Mouse (Mus musculus): ENCODE measurements around the gene Frmd4b.

The Frmd4b gene

GRCm38 (mm10) chr6:97519553-97519952 is 97.8 kb downstream of the Frmd4b start:
- DNase-seq (ENCODE audit: low spot score): no peak

- DNase-seq (ENCODE audit: low spot score): no peak
Measured at GRCm38 (mm10) chr6:97518467-97518866, 98.9 kb downstream of the Frmd4b start.

- DNase-seq (ENCODE audit: low spot score): no peak
Measured at GRCm38 (mm10) chr6:97517616-97518235, 99.6 kb downstream of the Frmd4b start.

- DNase-seq (ENCODE audit: low spot score): no peak
Measured at GRCm38 (mm10) chr6:97516941-97517340, 100.4 kb downstream of the Frmd4b start.

- no peak for DNase-seq (ENCODE audit: low spot score)
Measured at GRCm38 (mm10) chr6:97510771-97511170, 106.6 kb downstream of the Frmd4b start.

GRCm38 (mm10) chr6:97509434-97509833 is 107.9 kb downstream of the Frmd4b start:
- DNase-seq (ENCODE audit: low spot score): no peak

GRCm38 (mm10) chr6:97508480-97508879 is 108.9 kb downstream of the Frmd4b start:
- DNase-seq (ENCODE audit: low spot score): no peak

GRCm38 (mm10) chr6:97507893-97508292 is 109.4 kb downstream of the Frmd4b start:
- no peak for DNase-seq (ENCODE audit: low spot score)

- DNase-seq (ENCODE audit: low spot score): peak; percentile 38
Measured at GRCm38 (mm10) chr6:97506141-97506650, 111.1 kb downstream of the Frmd4b start.

- DNase-seq (ENCODE audit: low spot score): no peak
Measured at GRCm38 (mm10) chr6:97504673-97505072, 112.7 kb downstream of the Frmd4b start.

GRCm38 (mm10) chr6:97501000-97501399 is 116.3 kb downstream of the Frmd4b start:
- no peak for DNase-seq (ENCODE audit: low spot score)

- no peak for DNase-seq (ENCODE audit: low spot score)
Measured at GRCm38 (mm10) chr6:97500246-97500645, 117.1 kb downstream of the Frmd4b start.

- DNase-seq (ENCODE audit: low spot score): no peak
Measured at GRCm38 (mm10) chr6:97496002-97496401, 121.3 kb downstream of the Frmd4b start.

GRCm38 (mm10) chr6:97491065-97491464 is 126.3 kb downstream of the Frmd4b start:
- no peak for DNase-seq (ENCODE audit: low spot score)

GRCm38 (mm10) chr6:97488821-97489220 is 128.5 kb downstream of the Frmd4b start:
- no peak for DNase-seq (ENCODE audit: low spot score)

- DNase-seq (ENCODE audit: low spot score): no peak
Measured at GRCm38 (mm10) chr6:97488280-97488679, 129.1 kb downstream of the Frmd4b start.

- peak; percentile 41 for DNase-seq (ENCODE audit: low spot score)
Measured at GRCm38 (mm10) chr6:97487535-97488081, 129.7 kb downstream of the Frmd4b start.

- no peak for DNase-seq (ENCODE audit: low spot score)
Measured at GRCm38 (mm10) chr6:97486813-97487361, 130.5 kb downstream of the Frmd4b start.

- no peak for DNase-seq (ENCODE audit: low spot score)
Measured at GRCm38 (mm10) chr6:97485886-97486386, 131.4 kb downstream of the Frmd4b start.

GRCm38 (mm10) chr6:97481912-97482311 is 135.4 kb downstream of the Frmd4b start:
- DNase-seq (ENCODE audit: low spot score): no peak

GRCm38 (mm10) chr6:97478981-97479860 is 138.1 kb downstream of the Frmd4b start:
- DNase-seq (ENCODE audit: low spot score): no peak

GRCm38 (mm10) chr6:97473672-97474071 is 143.7 kb downstream of the Frmd4b start:
- DNase-seq (ENCODE audit: low spot score): no peak

Data from urinary bladder, postnatal 25 days (tissue).